Mouse (Mus musculus): ENCODE results near the gene Gm4498.
"Not testable (repeated sequence)": the region's sequence is repeated elsewhere in the genome, so short reads cannot be mapped to it uniquely, and the experiment has no call there.

- not testable (repeated sequence) for TF ChIP-seq POU5F1 (IDR thresholded peaks at IDR 0.05; ENCODE audit: borderline replicate concordance, low read length); CTCF (conservative IDR thresholded peaks at IDR 0.05; ENCODE audit: low read length); NANOG (IDR thresholded peaks at IDR 0.05; ENCODE audit: borderline replicate concordance, low read length)
These were observed 29.1 kb upstream of the Gm4498 start, which contains the start of gene Gm5890 for GRCm38 (mm10) chr7:20262734-20263133.
